Mouse (Mus musculus) testis, postnatal 10 days (tissue): ENCODE results near the gene Ankrd11.

Source experiments
- DNase-seq: peaks from one replicate; pipeline ENCODE4 v3.0.0; 2021; ENCODE audit warnings: low spot score

The Ankrd11 gene

DNA sequence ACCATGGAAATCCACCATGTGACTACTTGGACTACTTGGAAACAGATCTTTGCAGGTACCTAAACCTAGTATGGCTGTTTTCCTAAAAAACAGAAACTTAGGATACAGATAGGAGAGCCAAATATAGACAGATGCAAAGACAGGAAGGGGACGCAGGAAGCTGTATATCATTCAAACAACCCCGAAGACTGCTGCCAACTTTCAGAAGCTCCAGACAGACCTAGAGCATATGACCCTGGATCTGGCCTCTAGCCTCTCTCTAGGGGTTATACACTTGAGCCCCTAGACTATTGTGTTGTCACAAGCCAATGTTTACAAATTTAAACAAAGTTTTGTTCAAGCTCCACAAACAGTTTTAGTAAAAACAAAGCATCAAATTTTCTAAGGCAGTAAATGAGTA is 80.6 kb downstream of the Ankrd11 start:
- DNase-seq: no peak

DNA sequence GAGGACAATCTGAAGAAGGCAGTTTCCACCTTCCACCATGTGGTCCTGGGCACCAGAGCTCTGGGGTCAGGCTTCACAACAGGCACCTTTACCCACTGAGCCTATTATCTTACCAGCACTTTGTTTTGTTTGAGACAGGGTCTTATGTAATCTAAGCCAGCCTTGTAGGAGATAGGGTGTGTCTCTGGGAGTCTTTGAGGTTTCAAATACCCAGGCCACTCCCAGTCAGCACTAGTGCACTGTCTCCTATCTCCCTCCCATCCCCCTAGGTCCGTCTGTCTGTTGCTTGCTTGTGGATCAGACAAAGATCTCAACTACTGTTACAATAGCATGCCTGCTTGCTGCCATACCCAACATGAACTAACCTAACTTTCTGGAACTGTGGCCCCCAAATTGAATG is 81.1 kb downstream of the Ankrd11 start:
- DNase-seq: no peak

DNA sequence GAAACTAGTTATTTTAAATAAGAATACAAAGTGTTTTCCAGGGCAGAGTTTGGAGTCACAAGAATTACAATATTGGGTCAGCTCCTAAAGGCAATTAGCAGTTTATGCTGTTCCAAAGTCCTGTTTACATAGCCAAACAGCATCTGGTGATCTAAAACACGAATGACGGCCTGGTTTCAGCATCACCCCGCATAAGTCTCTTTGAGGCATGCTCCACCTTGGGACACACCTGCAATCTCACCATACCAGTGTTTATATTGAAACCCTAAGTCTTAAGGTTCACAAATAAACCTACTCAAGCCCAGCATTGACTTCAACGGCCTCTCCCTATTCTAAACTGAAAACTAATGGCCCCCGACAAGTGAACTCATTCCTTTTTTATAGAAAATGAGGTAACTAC is 81.8 kb downstream of the Ankrd11 start:
- DNase-seq: no peak

DNA sequence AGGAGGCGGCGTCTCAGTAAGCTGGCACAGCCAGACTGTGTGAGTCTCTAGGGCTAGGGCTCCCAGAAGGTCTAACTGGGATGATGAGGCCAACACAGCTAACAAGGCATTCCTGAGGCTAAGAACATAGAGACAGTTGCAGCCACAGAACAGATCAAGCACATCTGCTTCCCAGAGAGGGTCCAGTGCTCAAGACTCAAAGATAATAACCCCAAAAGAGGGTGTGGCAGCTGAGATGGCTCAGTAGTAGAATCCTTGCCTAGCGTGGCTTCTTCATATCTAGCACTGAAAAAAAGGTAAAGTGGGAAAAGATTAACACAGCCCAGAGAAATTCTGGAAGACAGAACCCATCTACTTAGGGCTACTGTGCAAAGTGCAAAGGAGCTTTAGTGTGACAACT is 86.1 kb downstream of the Ankrd11 start:
- no peak for DNase-seq

DNA sequence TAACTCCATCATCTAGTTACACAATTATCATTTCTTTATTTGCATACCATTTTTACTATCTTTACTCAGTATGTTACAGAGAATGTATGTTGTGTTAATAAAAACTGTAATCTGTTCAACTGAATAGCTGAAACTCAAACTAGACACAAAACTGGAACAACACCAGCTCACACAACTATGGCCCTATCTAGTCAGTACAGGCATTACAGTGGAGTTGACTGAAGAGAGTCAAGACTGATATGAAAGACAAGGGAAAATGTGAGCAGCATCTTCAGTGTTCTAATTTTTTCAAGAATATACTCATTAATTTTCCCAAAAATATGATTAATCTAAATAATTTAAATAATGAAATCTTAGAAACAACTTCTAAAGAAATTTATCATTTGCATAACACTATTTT is 86.9 kb downstream of the Ankrd11 start:
- no peak for DNase-seq

DNA sequence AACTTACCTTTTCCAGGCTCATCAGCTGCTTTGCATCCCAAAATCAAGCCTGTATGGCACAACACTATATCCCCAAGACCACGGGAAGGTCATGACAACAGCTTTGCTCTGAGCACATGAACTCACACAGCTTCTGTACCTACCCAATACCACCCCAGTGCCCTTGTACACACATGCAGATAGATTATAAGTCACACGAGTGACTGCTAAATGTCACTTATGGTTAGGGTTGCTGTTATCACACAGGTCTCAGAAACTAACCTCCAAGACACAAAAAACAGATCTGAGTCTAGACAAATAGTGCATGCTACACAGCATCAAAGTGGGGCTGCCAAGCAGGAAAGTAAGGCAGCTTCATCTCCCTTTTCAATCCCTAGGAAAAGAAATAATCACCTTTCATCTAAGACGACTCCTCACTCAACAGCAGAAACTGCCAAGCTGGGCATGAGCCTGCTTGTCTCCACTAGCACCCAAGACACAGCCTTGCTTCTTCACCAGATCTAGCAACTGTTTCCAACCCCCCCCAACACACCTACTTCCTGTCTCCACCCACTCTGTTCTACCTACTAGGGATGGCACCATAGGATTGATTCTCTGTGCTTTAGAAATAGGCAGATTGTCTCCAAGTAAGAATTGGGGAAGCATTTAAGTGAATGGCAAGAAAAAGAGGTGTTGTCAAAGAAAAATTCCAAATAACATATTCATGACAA is 87.8 kb downstream of the Ankrd11 start:
- DNase-seq: no peak

DNA sequence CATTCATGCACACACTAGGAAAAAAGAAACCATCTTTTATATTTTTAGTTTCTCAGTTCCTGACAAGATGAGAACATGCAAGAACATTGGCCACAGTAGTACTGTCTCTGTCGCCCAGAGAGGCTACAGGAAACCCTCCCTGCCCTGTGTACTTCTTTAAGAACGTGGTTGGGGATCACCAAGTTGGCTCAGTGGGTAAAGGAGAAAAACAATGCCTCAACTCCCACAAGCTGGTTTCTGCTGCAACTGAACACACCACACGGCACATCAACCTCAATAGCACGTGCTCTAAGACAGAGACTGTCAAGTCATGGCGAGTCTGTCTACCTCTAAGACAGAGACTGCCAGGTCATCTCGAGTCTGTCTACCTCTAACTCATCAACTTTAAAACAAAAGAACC is 89.0 kb downstream of the Ankrd11 start:
- DNase-seq: no peak

DNA sequence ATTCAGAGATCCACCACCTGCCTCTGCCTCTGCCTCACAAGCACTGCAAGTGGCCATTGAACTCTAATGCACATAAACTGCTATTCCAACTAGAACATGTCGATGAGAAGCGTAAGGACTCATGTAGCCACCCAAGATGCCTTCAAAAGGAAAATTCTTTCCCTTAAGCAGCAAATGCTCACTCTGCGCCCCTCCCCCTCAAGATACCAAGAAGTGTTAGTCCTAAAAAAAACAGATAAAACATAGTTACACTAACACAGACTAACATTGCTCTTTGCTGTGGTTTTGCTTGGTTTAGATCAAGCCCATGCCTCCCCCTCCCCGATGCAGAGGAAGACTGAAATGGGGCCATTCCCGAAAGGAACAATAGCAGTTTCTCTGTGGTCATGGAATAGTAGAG is 90.6 kb downstream of the Ankrd11 start:
- no peak for DNase-seq

DNA sequence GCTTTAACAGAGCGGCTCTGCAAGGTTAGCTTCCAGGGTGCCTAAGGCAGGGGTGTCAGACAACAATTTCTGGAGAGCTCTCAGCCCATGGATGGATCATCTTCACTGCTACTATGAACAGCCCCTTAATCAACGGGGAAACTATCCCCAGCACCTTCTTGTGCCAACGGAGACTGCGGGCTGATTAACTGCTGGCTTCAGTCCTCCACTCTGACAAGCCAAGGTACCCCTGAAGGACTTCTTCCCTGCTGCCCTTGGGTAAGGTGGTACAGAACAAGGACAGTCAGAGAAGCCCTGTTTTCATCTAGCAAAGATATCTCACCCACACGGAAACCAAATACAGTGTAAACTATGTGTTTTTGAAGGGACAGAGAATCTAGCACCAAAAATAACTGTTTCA is 92.4 kb downstream of the Ankrd11 start:
- DNase-seq: no peak

DNA sequence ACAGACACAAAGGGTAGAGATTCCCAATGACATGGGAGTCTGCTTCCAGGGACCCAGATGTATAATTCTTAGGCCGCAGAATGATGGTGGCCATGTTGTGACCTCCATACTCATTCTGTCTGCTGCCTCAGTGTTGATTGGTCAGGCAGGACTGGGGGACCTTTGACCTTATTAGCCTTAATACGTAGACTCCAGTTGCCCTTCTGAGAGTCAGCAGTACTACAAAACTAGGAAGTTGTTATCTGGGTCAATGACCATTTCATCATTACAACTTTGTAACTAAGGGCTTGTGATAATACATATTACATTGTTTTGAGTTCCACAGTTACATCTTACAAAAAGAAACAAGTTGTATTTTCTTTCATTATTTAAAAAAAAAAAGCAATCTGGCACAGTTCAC is 96.3 kb downstream of the Ankrd11 start:
- DNase-seq: no peak

DNA sequence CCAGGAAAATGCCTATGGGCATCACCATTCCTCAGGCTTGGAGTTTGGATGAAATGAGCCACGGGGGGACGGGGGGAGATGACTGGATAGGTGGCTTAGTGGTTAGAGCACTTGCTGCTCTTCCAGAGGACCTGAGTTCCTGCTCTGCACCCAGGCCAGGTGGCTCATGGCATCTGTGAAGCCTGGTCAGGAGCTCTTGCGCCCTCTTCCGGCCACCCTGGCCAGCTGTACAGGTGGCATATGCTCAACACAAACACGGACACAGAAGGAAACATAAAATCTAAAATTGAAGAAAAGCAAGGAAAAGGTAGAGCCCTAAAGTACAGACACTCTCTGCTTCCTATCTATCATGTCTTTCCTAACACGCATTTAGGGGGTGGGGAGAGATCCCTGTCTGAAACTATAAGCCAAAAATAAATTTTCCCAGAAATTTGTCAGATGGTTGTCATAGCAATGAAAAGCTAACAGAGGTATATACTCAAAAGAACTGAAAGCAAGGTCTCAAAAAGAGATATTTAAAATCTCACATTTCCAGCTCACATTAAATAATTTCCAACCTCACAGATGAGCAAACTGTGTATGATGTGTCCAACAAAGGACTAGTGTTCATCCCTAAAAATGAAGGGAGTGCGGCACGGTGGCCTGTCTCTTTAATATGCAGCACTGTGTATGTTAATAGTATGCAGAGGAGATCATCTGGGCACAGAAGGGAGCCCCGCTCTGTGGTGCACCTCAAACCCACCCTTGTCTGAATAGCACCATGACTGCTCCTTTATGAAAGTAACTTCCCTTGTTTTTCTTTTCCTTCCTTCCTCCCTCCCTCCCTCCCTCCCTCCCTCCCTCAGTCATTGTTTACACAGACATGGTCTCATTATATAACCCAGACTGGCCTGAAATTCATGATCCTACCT is 99.0 kb downstream of the Ankrd11 start:
- no peak for DNase-seq

DNA sequence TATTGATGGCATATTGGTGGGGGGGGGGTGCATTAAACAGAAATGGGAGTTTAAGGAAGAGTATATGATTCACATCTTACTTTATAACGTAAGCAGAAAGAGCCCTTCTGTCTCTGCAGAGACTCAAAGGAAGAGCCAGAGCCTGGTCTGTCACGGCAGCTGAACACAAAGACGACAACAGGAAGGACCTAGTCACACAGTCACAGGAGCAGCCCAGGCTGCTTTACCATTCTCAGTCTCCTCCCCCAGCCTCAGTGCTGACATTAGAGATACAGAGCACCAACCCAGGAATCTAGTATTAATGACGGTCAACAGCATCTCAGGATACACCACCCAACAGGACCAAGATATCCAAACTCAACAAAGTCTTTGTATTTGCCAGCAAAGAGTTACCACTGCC is 103.5 kb downstream of the Ankrd11 start:
- DNase-seq: no peak

DNA sequence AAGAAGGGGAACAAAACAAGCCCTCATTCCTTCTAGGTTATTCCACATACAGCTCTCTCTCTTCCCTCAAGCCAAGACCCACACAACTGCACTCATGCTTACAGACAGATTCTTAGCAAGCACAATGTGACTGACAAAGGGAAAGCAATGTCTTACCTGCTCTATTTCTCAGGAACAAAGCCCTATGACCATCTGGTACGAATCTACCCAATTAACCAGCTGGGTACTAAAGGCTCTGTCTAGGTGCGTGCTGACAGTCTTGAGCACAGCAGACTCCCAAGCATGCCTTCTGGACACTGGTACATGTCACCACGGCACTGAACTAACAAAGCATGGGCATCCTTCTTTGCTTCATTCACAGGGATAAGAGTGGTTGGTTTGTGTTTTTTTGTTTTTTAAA is 103.9 kb downstream of the Ankrd11 start:
- DNase-seq: no peak

DNA sequence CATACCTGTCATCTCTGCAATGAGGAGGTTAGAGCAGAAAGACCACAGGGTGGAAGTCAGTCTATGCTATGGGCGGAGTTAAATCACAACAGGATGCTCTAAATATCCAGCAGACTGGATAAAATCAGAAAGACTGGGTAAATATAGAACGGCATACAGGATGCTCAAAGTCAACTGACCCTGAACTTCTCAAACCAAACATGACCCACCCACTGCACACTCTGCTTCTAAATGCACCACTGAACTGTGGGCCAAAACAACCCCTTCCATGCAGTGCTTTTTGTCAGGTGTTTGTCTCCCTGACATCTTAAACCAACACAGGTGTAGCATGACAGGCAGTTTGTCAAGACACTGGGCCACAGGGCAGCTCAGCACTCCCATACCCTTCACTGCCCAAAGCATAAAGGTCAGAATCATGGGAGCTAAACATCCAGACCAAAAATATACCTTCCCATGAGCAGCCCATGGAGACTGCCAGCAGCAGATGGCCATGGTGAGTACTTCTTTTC is 104.5 kb downstream of the Ankrd11 start:
- no peak for DNase-seq

DNA sequence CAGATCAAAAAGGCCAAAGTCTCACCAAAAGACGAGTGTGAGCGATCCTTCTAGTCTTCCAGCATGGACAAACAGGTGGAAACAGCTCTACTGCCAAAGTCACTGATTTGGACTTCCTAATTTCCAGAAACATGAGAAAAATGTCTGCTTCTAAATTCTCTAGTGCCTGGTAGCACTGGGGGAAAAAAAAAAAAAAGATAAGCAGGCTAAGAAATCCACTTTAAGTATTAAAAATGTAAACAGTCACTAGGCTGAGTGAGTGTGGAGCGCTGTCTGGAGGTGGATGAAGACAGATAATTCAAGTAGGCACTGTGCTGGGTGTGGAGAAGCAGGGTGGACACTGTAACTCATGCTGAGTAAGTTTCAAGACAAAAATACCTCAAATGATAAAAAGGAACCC is 106.2 kb downstream of the Ankrd11 start:
- DNase-seq: no peak

DNA sequence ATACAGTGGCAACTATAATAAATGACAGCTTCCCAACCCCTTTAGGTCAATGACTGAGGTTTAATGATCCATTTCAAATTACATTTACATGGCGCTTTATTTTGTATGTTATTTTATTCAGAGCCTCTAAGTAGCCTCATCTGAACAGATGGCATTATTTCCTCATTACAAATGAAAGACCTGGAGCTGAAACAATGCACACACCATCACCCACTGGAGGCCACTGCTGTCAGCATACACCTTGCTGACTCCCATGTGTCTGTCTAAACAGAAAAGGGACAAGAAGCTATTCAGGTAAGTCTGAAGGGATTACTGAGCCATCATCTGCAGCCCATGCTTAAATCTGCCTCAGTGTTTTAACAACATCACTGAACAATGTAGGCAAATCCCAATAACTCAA is 107.0 kb downstream of the Ankrd11 start:
- no peak for DNase-seq

DNA sequence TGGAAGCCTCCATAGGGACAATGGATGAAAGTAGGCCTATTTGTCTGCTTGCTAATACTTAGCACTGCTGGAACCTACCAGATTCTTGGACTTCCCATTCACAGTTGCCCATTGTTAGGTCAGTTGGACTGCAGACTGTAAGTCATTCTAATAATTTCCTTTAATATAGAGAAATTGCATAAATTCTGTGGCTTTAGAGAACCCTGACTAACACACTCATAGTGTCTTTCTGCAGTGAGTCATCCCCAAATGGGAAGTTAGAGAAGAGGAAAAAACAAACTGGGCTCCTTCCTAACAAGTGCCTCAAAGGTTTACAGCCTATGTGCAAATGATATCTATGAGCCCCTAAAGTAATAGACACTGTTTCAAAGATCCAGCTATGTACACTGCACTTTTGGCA is 108.1 kb downstream of the Ankrd11 start:
- no peak for DNase-seq

DNA sequence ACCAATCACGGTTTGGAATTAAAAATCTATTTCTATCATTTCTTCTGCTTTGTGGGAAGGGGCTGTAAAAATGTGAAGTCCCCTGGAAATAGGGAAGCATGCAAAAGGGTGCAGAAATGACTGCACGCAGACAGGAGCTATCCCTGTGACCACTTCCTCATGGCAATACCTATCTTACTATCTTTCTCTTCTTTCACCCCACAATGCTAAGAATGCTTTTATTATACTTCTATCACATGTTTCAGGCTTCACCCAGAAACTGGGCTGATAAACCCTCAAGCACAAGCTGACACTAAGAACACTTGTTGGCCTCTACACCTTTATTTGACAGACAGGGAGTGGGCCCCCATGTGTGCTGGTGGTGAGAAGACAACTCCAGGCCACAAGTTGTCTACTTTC is 109.5 kb downstream of the Ankrd11 start:
- no peak for DNase-seq

DNA sequence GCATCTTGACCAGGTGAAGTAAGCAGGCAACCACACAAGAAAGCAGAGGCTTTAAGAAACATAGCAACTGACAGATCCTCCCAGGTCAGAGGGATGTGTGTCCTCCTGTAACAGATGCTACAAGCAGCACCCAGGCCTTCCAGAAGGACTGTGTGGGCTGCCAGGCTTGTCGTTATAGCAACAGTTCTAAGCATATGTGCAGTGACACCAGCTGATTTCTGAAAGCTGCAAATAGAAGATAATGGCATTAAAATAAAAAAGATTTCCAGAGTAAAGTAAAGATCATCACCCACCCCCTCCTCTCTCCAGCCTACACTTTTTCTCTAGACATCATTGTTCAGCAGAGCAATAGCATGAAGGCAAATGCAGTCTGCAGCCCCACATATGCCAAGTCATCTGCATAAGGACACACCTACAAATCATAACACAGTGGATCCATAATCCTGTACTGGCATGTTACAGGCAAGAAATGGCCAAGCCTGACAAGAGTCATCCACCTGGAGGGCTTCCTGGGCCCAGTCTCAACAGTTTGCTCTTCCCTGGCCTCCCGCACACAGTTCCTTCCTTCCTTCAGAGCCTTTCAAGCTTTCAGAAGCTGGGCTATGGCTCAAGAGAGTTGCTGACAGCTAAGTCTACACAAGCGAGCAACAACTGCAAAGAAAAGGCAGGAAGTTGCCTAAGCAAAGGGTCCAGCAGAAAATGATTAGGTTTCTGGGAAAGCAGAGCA is 110.1 kb downstream of the Ankrd11 start:
- DNase-seq: no peak

DNA sequence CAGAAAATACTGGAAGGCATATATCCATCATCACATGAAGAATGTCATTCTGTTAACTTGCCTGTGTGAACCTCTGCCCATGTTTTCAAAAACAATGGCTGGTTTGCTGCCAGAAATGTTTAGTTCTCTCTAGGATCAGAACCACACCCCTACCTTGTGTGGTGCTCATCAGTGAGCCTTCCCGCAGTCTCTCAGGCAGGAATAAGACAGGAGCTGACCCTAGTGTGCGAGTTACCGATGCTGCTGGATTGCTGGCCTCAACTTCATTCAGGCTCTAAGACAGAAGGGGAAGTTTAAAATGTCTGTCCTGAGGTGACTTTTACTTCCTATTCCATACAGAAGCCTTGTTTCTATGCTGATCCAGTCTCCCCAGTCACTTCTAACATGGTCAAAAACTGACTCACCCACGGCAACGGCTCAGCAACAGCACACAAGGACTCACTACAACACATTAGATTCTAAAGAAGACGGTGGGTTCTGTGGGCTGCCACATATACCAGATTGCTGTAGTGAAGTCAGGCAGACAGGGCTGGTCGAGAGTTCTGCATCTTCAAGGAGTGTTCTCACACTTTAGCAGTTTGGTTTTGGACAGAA is 113.3 kb downstream of the Ankrd11 start:
- no peak for DNase-seq

DNA sequence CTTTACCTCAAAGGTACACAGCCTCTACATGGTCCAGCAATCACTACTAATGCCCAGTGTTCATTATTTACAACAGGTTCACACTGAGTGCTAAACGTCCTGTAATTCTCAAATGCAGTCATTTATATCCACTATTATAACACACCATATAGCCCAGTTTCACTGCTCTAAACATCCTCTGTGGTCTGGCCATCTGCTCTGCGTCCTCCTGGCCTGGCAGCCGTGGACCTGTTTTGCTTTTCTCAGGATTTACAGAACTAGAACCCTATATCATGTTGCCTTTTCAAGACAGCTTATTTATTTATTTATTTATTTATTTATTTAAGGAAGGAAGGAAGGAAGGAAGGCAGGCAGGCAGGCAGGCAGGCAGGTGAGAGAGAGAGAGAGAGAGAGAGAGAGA is 114.2 kb downstream of the Ankrd11 start:
- DNase-seq: no peak

DNA sequence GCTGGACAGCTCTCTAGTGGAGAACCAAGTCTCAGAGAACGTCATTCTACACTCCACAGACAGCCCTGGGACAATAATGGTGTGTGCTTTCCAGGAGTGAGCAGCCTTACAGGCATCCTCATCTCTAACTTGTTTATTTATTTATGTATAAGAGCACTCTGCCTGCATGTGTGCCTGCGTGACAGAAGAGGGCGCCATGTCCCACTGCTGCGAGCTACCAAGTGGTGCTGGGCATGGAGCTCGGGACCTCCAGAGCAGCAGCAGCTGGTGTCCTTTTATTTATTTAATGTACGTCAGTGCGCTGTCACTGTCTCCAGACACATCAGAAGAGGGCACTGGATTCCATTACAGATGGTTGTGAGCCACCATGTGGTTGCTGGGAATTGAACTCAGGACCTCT is 115.3 kb downstream of the Ankrd11 start:
- no peak for DNase-seq
